Mouse (Mus musculus) kidney, postnatal 4 days (tissue): ENCODE data around the gene Selenof.

ENCODE experiments used
- DNase-seq, 2 experiments: peaks; one replicate each; pipeline ENCODE4 v3.0.0; 2021; ENCODE audit warnings: mixed read lengths in 2 of 2

The Selenof gene

GRCm38 (mm10) chr3:144565212-144565611 is 4.9 kb upstream of the Selenof start:
- no peak for DNase-seq

GRCm38 (mm10) chr3:144568861-144569361 is 1.2 kb upstream of the Selenof start:
- peak in 1 of 2 experiments; percentile 40 for DNase-seq

GRCm38 (mm10) chr3:144569401-144569971 is 618 bp upstream of the Selenof start:
- peak; percentile 58 to 75 for DNase-seq

GRCm38 (mm10) chr3:144570816-144571487 is 848 bp downstream of the Selenof start:
- no peak for DNase-seq

- DNase-seq: no peak
Observed at GRCm38 (mm10) chr3:144574256-144574655, 4.2 kb downstream of the Selenof start.

GRCm38 (mm10) chr3:144577366-144578340 is 7.5 kb downstream of the Selenof start:
- no peak for DNase-seq

- DNase-seq: no peak
Observed at GRCm38 (mm10) chr3:144578921-144579320, 8.8 kb downstream of the Selenof start.

- no peak for DNase-seq
Observed at GRCm38 (mm10) chr3:144579796-144580195, 9.7 kb downstream of the Selenof start.

- DNase-seq: no peak
Observed at GRCm38 (mm10) chr3:144580281-144580680, 10.2 kb downstream of the Selenof start.

- DNase-seq: no peak
Observed at GRCm38 (mm10) chr3:144581842-144582241, 11.7 kb downstream of the Selenof start.

- no peak for DNase-seq
Observed at GRCm38 (mm10) chr3:144582306-144582705, 12.2 kb downstream of the Selenof start.

GRCm38 (mm10) chr3:144583789-144584188 is 13.7 kb downstream of the Selenof start:
- DNase-seq: no peak

- no peak for DNase-seq
Observed at GRCm38 (mm10) chr3:144584789-144585553, 14.9 kb downstream of the Selenof start.

GRCm38 (mm10) chr3:144586731-144587130 is 16.6 kb downstream of the Selenof start:
- peak; percentile 12 to 18 for DNase-seq

- no peak for DNase-seq
Observed at GRCm38 (mm10) chr3:144589189-144589890, 19.2 kb downstream of the Selenof start.

GRCm38 (mm10) chr3:144592992-144593785 is 23.1 kb downstream of the Selenof start:
- DNase-seq: no peak

- DNase-seq: no peak
Observed at GRCm38 (mm10) chr3:144597121-144597520, 27.0 kb downstream of the Selenof start.

GRCm38 (mm10) chr3:144597790-144598467 is 27.8 kb downstream of the Selenof start:
- DNase-seq: no peak

- no peak for DNase-seq
Observed at GRCm38 (mm10) chr3:144602413-144602812, 32.3 kb downstream of the Selenof start.

- DNase-seq: no peak
Observed at GRCm38 (mm10) chr3:144602819-144603218, 32.7 kb downstream of the Selenof start.
